Mouse (Mus musculus) heart, postnatal 0 days (tissue): ENCODE results near the gene Klk1.
"Not testable (repeated sequence)": the region's sequence is repeated elsewhere in the genome, so short reads cannot be mapped to it uniquely, and the experiment has no call there.

Experiments used
- CTCF ChIP-seq: IDR thresholded peaks from 2 replicates; pipeline ENCODE4 v1.5.1; 2016; ENCODE audit warnings: antibody characterized with exemption, control low read depth, low read depth
- EP300 ChIP-seq: IDR thresholded peaks from 2 replicates; pipeline ENCODE4 v1.6.1; 2016; ENCODE audit warnings: antibody characterized with exemption, low read depth

DNA sequence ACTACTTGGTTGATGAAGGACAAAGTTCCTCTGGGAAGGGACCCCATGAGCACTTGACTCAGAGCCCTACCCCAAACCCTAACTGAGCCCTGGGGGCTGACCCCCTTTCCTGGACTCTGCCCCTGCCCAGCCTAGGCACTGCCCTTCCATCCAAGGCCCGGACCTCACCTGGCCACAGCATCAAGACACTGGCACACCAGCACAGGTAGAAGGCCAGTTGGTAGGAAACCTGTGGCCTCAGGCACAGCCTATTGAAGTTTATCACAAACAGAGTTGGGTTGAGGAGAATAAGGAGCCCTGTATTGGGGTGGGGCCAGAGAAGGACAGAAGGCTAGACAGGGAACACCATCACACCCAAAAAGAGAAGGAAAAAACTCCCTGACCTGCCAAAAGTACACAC lies 31.7 kb upstream of the Klk1 start:
- TF ChIP-seq CTCF, EP300: not testable (repeated sequence)
